Mouse (Mus musculus): ENCODE measurements at regions not wholly inside any gene's neighbourhood (a gene's known extent, or its start where the extent isn't known, plus 50 kb on each side); places are given as distances from the start of the nearest gene placed in this dataset.
"Not testable (repeated sequence)": the region's sequence is repeated elsewhere in the genome, so short reads cannot be mapped to it uniquely, and the experiment has no call there.

DNA sequence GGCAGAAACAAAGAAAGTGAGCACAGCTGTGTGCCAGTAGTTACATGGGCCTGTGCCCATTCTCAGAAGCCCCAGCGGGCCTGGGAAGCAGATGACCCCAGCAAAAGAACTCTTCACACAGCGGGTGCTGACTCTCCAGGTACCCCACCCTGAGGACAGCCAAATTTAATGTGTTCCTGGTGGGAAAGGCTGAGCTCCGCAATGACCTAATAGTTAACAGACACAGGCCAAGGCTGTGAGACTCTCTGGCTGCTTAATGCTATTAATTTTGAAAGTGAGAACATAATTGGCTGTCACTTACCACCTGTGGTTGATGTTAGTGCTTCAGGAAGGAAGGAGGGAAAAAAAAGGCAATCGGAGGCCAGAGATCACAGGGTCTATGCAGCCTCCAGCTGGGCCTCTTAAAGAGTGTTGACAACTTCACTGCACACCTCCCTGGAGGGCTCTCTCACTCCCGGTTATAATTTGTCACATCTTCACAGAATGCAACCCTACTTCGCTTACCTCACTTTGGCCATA is 691.5 kb downstream of the Rapgef2 start:
- ATAC-seq (ENCODE audit: low read depth): no peak

DNA sequence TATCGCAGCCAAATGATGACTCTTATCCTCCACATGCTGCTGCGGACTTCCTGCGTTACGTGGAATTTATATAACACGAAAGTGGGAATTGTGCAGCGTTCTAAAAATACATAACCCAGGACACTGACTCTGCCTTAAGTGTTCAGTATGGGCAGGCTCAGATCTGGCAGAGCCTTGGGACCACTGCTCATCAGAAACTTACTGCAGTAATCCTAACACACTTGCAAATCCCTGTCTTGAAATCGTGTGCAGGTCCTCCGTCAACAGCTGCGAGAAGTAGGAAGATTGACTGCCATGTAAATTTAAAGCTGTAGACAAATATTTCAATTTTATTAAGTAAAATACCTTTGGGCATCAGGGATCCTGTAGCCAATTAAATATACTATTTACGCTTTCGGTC is 692.0 kb downstream of the Rapgef2 start:
- ATAC-seq (ENCODE audit: low read depth) (no peak), DNase-seq (no peak)
- H3K4me2 ChIP-seq: no peak overlapping the region
- H3K4me1 ChIP-seq (replicated peaks): no peaks in the 10 kb centered on the region
- H3K36me3 ChIP-seq: no peaks in the 10 kb centered on the region
- WGBS (ENCODE audit: insufficient replicate concordance): 81% methylated on average over 11 of the region's 11 CpGs
- no peak overlapping the region for H3K27ac ChIP-seq
- H3K9ac ChIP-seq: no peak overlapping the region
- H3K4me3 ChIP-seq (replicated peaks): no peak overlapping the region
- no peaks in the 10 kb centered on the region for H3K27me3 ChIP-seq
- H3K9me3 ChIP-seq (replicated peaks): no peaks in the 10 kb centered on the region

More for the DNA sequence above, 691.5 kb downstream of the Rapgef2 start:
- Histone ChIP-seq H3K9me3 (replicated peaks) (no peaks in the 10 kb centered on the region), H3K27me3 (no peaks in the 10 kb centered on the region), H3K36me3 (no peaks in the 10 kb centered on the region), H3K4me1 (replicated peaks) (no peaks in the 10 kb centered on the region), H3K4me2 (no peak overlapping the region), H3K27ac (no peak overlapping the region), H3K9ac (no peak overlapping the region), H3K4me3 (replicated peaks) (no peak overlapping the region)
- DNase-seq: no peak
- WGBS (ENCODE audit: insufficient replicate concordance): 36% methylated on average over 6 of the region's 6 CpGs

DNA sequence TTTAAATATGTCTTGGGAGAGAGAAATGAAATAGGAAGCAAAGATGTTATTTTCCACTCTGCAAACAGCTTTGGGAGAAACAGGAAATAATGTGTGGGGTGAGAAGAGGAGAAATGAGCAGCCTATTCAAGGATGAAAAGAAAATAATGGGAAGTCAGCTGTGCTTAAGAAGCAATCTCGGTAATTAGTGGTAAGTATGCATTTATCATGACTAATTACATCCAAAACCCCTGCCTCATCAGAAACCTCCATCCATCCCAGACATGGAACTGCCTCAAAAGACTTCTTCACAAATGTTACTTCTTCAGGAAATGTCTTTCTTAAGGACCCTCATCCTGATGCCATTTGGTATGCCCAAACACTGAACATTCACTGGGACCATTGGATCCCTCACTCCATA is 699.7 kb downstream of the Rapgef2 start:
- Histone ChIP-seq H3K27me3 (no peaks in the 10 kb centered on the region), H3K36me3 (no peaks in the 10 kb centered on the region), H3K4me1 (replicated peaks) (no peaks in the 10 kb centered on the region), H3K4me3 (replicated peaks) (no peak overlapping the region), H3K27ac (no peak overlapping the region), H3K9ac (no peak overlapping the region), H3K4me2 (no peak overlapping the region), H3K9me3 (replicated peaks) (no peaks in the 10 kb centered on the region)
- no peak for ATAC-seq (ENCODE audit: low read depth)
- WGBS (ENCODE audit: insufficient replicate concordance): 61% methylated on average over 1 of the region's 1 CpGs
- DNase-seq: no peak

DNA sequence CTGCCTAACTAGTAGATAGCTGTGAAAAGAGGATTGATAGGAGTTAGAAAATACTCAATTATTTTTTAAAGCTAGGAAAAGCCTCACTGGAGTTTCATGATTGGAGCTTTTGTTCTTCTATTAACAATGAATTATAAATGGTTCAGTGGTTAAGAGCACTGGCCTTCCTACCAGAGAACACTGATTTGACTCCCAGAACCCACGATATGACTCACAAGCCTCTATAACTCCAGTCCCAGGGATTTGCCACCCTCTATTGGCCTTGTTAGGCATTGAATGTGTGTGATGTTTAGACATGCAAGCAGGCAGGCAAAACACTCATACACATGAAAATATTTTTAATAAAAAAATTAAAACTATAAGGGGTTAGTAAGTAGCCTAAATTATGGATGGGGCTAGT is 704.4 kb downstream of the Rapgef2 start:
- Histone ChIP-seq H3K4me2 (no peak overlapping the region), H3K27ac (no peak overlapping the region), H3K4me3 (replicated peaks) (no peak overlapping the region), H3K36me3 (no peaks in the 10 kb centered on the region), H3K9ac (no peak overlapping the region), H3K27me3 (no peaks in the 10 kb centered on the region), H3K9me3 (replicated peaks) (no peaks in the 10 kb centered on the region), H3K4me1 (replicated peaks) (no peaks in the 10 kb centered on the region)
- WGBS (ENCODE audit: insufficient replicate concordance): 25% methylated on average over 1 of the region's 1 CpGs
- no peak for ATAC-seq (ENCODE audit: low read depth)
- no peak for DNase-seq

DNA sequence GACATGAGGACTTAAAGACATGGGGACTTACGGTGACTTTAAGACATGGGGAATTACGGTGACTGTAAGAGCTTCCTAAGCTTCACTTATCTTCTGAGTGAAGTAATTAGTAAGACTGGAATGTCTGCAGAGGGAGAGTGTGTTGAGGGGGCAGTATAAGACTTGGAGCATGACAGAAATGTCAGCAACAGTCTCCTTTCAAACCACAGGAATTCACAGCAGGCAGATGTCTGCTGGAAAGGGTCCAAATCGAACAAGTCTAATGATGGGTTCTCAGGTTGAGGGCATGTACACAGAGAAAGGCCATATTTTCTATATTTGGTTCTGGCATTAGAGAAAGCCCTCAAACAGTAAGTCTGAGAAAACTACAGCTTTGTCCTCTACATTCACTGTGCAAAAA is 705.2 kb downstream of the Rapgef2 start:
- no peak overlapping the region for H3K9ac ChIP-seq
- H3K36me3 ChIP-seq: no peaks in the 10 kb centered on the region
- no peaks in the 10 kb centered on the region for H3K27me3 ChIP-seq
- H3K4me3 ChIP-seq (replicated peaks): no peak overlapping the region
- H3K9me3 ChIP-seq (replicated peaks): no peaks in the 10 kb centered on the region
- H3K27ac ChIP-seq: no peak overlapping the region
- no peak for ATAC-seq (ENCODE audit: low read depth)
- 54% methylated on average over 3 of the region's 3 CpGs for WGBS (ENCODE audit: insufficient replicate concordance)
- H3K4me2 ChIP-seq: no peak overlapping the region
- H3K4me1 ChIP-seq (replicated peaks): no peaks in the 10 kb centered on the region
- DNase-seq: no peak

DNA sequence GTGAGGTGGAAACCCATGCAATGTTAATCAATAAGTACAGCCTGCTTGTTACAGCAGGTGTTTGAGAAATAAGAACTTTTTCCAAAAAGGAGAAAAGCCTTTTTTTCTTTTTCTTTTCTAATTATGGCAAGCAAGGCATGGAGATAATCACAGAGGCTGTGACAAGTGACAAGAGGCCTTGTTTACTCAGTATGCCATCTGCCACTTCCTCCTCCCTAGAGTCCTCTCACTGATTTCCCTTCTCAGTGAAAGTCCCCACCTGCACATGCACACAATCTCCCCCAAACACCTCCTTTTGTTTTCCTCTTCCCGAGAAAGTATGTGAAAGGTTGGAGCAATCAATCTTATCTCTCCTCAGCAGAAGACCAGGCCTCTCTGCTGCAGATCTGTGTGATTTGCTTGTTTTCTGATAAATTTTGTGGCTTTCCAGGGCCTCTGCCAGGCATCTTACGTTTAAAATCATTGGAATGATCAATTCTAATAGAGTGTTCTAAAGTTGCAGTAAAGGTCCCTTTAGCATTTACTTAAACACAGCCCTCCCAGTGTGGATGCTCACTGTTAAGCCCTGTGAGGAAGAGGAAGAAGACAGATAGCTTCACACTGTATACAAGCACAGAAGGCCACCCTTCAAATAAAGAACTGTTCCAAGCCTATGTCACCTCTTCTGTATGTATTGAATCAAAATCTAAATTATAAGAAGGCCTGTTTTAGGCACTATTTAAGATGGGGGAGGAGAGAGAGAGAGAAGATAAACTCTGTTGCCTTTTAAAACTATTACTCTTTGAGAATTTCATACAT is 710.5 kb downstream of the Rapgef2 start:
- ATAC-seq (ENCODE audit: low read depth) (no peak), DNase-seq (no peak)
- Histone ChIP-seq H3K4me2 (no peak overlapping the region), H3K27ac (no peak overlapping the region), H3K9me3 (replicated peaks) (no peaks in the 10 kb centered on the region), H3K4me3 (replicated peaks) (no peak overlapping the region), H3K36me3 (no peaks in the 10 kb centered on the region), H3K4me1 (replicated peaks) (no peaks in the 10 kb centered on the region), H3K9ac (no peak overlapping the region), H3K27me3 (no peaks in the 10 kb centered on the region)
- WGBS (ENCODE audit: insufficient replicate concordance): 4% methylated on average over 2 of the region's 2 CpGs

DNA sequence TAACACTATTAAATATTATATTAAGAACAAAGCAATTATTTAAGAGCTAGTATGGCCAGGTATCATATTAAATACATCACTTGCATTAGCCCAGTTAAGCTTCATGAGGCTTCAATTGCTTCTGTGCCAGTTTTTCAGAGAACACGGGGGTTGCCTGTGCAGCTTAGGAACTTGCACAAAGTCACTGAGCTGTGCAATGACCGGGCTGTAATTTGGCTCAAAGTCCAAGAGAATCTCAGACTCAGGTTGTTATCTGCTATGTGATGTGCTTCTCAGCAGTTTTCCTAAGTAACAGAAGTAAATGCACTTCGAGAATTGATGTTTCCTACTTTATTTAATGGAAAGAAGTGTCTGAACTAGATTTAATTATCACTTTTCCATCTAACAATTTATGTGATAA is 711.5 kb downstream of the Rapgef2 start:
- Histone ChIP-seq H3K9ac (no peak overlapping the region), H3K4me1 (replicated peaks) (no peaks in the 10 kb centered on the region), H3K9me3 (replicated peaks) (no peaks in the 10 kb centered on the region), H3K4me3 (replicated peaks) (no peak overlapping the region), H3K4me2 (no peak overlapping the region), H3K27ac (no peak overlapping the region), H3K36me3 (no peaks in the 10 kb centered on the region), H3K27me3 (no peaks in the 10 kb centered on the region)
- WGBS (ENCODE audit: insufficient replicate concordance): 48% methylated on average over 3 of the region's 3 CpGs
- no peak for DNase-seq
- ATAC-seq (ENCODE audit: low read depth): no peak

DNA sequence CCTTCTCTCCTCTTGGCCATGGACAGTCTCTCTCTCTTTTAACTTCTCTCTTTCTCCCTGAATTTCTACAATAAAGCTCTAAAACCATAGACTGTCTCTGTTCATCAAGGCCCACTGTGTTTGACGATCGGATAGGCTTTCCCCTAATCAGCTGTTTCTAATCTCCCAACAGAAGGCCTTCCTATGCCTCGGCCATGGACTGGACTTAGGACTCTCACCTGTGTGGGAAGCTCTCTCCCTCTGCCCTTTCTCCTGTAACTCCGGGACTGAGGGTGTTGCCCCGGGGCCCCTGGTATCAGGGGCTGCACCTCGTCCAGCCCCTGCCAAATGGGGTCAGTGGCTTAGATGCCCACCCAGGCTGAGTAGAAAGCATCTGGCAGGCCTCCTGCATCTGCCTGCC is 713.0 kb downstream of the Rapgef2 start:
- H3K36me3 ChIP-seq: no peaks in the 10 kb centered on the region
- H3K9me3 ChIP-seq (replicated peaks): no peaks in the 10 kb centered on the region
- H3K9ac ChIP-seq: no peak overlapping the region
- ATAC-seq (ENCODE audit: low read depth): no peak
- no peak for DNase-seq
- H3K27me3 ChIP-seq: no peaks in the 10 kb centered on the region
- H3K4me3 ChIP-seq (replicated peaks): no peak overlapping the region
- H3K4me1 ChIP-seq (replicated peaks): no peaks in the 10 kb centered on the region
- 70% methylated on average over 6 of the region's 6 CpGs for WGBS (ENCODE audit: insufficient replicate concordance)
- H3K4me2 ChIP-seq: no peak overlapping the region
- no peak overlapping the region for H3K27ac ChIP-seq

DNA sequence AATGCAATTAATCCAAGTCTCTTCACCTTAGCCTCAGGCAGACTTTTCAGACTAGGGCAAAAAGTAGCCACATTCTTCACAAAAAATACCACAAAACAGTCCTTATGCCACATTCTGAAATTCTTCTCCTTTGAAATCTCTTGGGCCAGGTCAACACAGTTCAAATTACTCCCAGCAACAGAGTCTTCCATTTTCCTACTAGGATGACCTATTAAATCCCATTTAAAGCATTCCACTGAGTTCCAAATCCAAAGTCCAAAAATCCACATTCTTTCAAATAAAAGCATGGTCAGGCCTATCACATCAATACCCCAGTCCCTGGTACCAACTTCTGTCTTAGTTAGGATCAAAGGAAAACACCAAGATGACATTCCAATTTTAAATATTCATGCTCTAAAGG is 721.4 kb downstream of the Rapgef2 start:
- DNase-seq: not testable (repeated sequence)

More for the DNA sequence above, 721.4 kb downstream of the Rapgef2 start:
- H3K4me1 ChIP-seq (replicated peaks); H3K4me2 ChIP-seq; H3K36me3 ChIP-seq; H3K27me3 ChIP-seq; H3K4me3 ChIP-seq (replicated peaks); H3K27ac ChIP-seq; H3K9ac ChIP-seq; ATAC-seq (ENCODE audit: low read depth); H3K9me3 ChIP-seq (replicated peaks): not testable (repeated sequence)
